Mouse (Mus musculus) forebrain, embryonic 14.5 days (tissue): ENCODE measurements around the gene Stub1. TPM values are rescaled to one million over a fixed set of nuclear protein-coding genes. Genes with fewer than 3 reads are reported as not detected.

Source experiments
- ATAC-seq: fragments of 200-750 bp; cut with Nextera tagmentation; 2 replicates; pipeline ENCODE4 v1.8.0; 2017; ENCODE audit warnings: mild to moderate bottlenecking, moderate library complexity
- DNase-seq: peaks from one replicate; pipeline ENCODE4 v3.0.0-alpha.2; 2015; ENCODE audit warnings: low spot score
- H3K27ac ChIP-seq: fragments of 300-500 bp; sonication (generic); 2 replicates; pipeline ENCODE4 v1.5.1; 2014; ENCODE audit warnings: low read depth, mild to moderate bottlenecking, control low read depth, low read length, moderate library complexity
- H3K27me3 ChIP-seq: fragments of 300-500 bp; sonication (generic); replicated peaks from 2 replicates; pipeline ENCODE4 v1.6.1; 2014; ENCODE audit warnings: low read length, control low read depth, mixed read lengths; ENCODE audit not compliant: control insufficient read depth, insufficient read depth
- H3K36me3 ChIP-seq: fragments of 300-500 bp; sonication (generic); 2 replicates; pipeline ENCODE4 v1.6.1; 2014; ENCODE audit warnings: low read length, control low read depth; ENCODE audit not compliant: control insufficient read depth, insufficient read depth
- H3K4me1 ChIP-seq: fragments of 300-500 bp; sonication (generic); 2 replicates; pipeline ENCODE4 v1.6.1; 2014; ENCODE audit warnings: antibody characterized with exemption, low read length, control low read depth; ENCODE audit not compliant: control insufficient read depth, insufficient read depth
- H3K4me2 ChIP-seq: fragments of 300-500 bp; sonication (generic); 2 replicates; pipeline ENCODE4 v1.6.1; 2014; ENCODE audit warnings: mild to moderate bottlenecking, control low read depth, low read length
- H3K4me3 ChIP-seq: fragments of 300-500 bp; sonication (generic); 2 replicates; pipeline ENCODE4 v1.5.1; 2014; ENCODE audit warnings: low read depth, low read length, control low read depth
- H3K9ac ChIP-seq: fragments of 300-500 bp; sonication (generic); 2 replicates; pipeline ENCODE4 v1.6.1; 2014; ENCODE audit warnings: mild to moderate bottlenecking, low read length, control low read depth, moderate library complexity
- H3K9me3 ChIP-seq: fragments of 300-500 bp; sonication (generic); replicated peaks from 2 replicates; pipeline ENCODE4 v1.6.1; 2016; ENCODE audit warnings: low read length, control low read depth, mixed read lengths; ENCODE audit not compliant: control insufficient read depth
- whole genome bisulfite sequencing: fragments of 180-500 bp; shearing (Covaris S2); extraction: QIAGEN DNeasy Blood & Tissue Kit; methylation state at CpG from one replicate; pipeline ENCODE4 v1.1.7; 2014; 5-methylcytosine and 5-hydroxymethylcytosine counted together
- polyA plus RNA-seq: library from polyadenylated mRNA; unstranded; fragments of >200 nt; fragmentation: Nextera tagmentation; extraction: Ambion mirVana; gene quantifications from 2 replicates; pipeline ENCODE4 v1.2.1, GENCODE M21; 2014

Gene Stub1
- polyA plus RNA-seq, 1 experiment from 2014 or later: 315 TPM

DNA sequence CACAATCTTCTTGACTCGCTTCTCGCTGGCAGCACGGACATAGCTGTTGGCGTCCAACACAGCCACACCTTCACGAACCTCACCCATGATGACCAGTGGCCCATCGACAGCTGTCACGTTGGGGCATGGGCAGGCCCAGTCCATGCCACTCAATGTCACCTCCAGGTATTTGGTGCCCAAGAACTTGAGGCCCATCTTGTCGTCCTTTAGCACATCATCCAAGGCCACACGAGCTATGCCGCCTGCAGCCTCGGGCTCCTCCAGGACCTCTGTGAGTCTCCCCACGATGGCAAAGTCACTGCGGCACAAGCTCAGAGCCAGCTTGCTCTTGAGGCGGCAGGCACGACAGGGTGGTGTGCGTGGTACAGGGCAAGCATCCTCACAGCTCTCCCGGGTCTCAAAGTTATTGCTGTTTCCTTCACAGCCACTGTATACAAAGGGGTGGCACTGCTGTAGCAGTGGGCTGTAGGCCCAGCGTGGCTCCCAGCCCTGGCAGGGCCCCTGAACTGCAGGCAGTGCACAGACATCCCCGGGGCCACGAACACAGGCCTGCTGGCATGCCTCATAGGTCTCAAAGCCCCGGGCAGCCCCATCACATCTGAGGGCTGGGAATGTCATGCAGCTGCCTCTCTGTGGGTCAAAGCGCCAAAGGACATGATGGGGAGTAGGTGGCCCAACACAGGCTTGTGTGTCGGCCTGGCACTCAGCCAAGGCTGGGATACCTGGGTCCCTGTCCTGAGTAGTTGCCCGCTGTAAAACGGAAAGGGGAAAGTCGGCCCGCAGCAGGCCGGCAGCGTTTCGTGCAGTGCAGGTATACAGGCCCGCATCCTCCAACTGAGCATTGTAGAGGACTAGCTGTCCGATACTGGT, 44.8 kb upstream of the Stub1 start:
- Histone ChIP-seq H3K4me1 (peaks cover 13% of the 10 kb centered on the region), H3K9ac (no peak overlapping the region), H3K27me3 (no peaks in the 10 kb centered on the region), H3K36me3 (peaks cover 28% of the 10 kb centered on the region), H3K9me3 (no peaks in the 10 kb centered on the region), H3K27ac (no peak overlapping the region), H3K4me2 (no peak overlapping the region), H3K4me3 (no peak overlapping the region)
- WGBS: 92% methylated on average over 32 of the region's 32 CpGs
- no peak for ATAC-seq
- DNase-seq: no peak

DNA sequence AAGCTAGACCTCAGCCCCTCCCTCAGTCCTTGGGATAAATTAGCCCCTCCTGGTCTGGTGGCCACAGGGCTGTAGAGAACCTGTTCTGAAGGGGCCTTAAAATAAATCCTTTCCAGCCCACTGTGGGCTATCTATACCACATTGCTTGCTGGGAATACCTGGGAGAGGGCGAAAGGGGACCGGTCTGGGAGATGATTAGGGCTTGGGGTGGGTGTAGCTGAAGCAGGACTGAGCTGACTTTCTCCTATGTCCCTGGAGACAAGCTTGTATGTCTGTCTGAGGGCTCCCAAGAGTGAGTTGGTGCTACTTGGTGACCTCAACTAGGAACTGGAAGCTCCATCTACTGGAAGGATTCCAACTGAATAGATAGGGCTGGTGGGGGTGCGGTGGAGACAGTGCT, 43.8 kb upstream of the Stub1 start:
- ATAC-seq (no peak), DNase-seq (no peak)
- Histone ChIP-seq H3K27me3 (no peaks in the 10 kb centered on the region), H3K4me2 (no peak overlapping the region), H3K9me3 (no peaks in the 10 kb centered on the region), H3K4me3 (no peak overlapping the region), H3K36me3 (peaks cover 18% of the 10 kb centered on the region), H3K27ac (no peak overlapping the region), H3K9ac (no peak overlapping the region), H3K4me1 (peaks cover 13% of the 10 kb centered on the region)
- 99% methylated on average over 3 of the region's 3 CpGs for WGBS

DNA sequence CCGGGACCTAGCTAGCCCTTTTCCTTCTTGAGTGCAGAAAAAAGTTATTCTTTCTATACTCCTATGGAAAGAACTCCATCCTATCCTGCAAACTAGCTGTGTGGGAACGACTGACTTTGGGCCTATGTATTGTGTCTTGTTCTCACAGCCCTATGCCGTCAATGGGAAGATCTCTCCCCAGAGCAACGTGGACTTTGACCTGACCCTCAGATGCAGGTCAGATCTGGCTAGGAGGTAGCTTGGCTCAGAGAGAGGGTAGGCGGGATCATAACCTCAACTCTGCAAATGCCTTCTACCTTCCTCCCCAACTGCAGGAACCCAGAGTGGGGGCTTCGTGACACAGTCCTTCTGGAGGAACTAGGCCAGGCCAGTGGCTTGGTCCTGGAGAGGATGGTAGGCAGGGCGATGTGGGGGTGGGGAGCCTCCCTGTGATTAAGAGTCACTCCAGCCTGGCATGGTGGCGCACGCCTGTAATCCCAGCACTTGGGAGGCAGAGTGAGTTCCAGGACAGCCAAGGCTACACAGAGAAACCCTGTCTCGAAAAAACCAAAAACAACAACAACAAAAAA, 43.2 kb upstream of the Stub1 start:
- no peaks in the 10 kb centered on the region for H3K9me3 ChIP-seq
- H3K27me3 ChIP-seq: no peaks in the 10 kb centered on the region
- H3K4me2 ChIP-seq: peak overlapping the region; percentile 88
- 69% methylated on average over 10 of the region's 10 CpGs for WGBS
- H3K9ac ChIP-seq: peak overlapping the region; percentile 80
- H3K27ac ChIP-seq: no peak overlapping the region
- peaks cover 17% of the 10 kb centered on the region for H3K36me3 ChIP-seq
- peaks cover 13% of the 10 kb centered on the region for H3K4me1 ChIP-seq
- DNase-seq (no peak), ATAC-seq (no peak)
- peak overlapping the region; percentile 77 for H3K4me3 ChIP-seq

DNA sequence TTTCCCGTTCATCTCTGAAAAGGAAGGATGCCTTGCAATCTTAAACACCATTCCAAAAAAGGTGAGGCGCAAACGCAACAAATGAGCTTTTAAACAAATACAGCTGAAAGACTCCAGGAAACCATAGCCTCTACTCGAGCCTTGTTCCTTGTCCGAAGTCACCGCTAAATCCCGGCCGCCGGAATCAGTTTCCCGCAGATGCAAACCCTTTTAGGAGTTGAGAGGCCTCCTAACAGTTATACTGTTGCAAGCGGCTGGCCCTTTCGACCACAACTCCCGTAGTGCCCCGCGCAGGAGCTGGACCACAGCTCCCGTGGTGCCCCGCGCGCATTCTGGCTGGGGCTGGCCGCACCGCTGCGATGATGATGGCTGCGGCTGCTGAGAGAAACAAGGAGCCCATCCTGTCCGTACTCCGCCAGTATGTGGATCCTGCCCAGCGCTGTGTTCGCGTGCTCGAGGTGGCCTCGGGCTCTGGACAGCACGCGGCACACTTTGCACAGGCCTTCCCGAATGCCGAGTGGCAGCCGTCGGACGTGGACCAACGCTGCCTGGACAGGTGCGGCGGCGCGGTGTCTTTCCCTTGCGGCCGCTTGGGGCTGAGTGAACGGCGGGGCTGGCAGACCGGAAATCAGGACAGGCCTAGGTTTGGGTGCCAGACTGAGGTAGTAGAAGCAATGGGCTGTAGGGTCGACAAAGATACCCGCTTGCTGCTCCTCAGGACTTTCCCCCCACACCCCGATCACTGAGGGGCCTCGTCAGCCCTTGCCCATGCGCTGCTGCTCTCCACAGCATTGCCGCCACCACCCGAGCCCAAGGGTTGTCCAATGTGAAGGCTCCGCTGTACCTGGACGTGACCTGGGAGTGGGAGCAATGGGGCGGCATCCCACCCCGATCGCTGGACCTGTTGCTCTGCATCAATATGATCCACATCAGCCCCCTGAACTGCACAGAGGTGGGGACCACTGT, 42.2 kb upstream of the Stub1 start:
- peak overlapping the region; percentile 88 for H3K4me2 ChIP-seq
- H3K4me1 ChIP-seq: peaks cover 13% of the 10 kb centered on the region
- DNase-seq (peak; percentile 93), ATAC-seq (peak; percentile 96)
- peak overlapping the region; percentile 94 for H3K27ac ChIP-seq
- under 1% methylated on average over 59 of the region's 59 CpGs for WGBS
- H3K27me3 ChIP-seq: no peaks in the 10 kb centered on the region
- H3K4me3 ChIP-seq: peak overlapping the region; percentile 77
- peak overlapping the region; percentile 80 for H3K9ac ChIP-seq
- H3K36me3 ChIP-seq: peaks cover 17% of the 10 kb centered on the region
- H3K9me3 ChIP-seq: no peaks in the 10 kb centered on the region

DNA sequence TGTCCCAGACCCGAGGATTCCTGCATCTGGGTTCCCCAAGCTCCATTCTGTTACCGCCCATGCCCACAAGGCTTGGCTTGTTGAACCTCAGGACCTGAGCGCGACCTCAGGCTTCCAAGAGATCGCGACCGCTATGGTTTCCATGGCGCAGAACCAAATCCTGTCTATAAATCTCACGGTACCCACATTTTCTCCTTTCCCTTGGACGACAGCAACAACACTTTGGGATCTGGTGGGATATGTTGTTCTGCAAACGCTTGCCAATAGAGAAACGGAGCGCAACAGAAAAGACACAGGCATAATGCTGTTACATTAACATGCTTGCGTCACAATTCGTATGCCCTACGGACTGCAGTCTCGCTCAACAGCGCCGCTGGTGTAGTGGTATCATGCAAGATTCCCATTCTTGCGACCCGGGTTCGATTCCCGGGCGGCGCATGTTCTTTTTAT, 41.5 kb upstream of the Stub1 start, which contains the start of gene Mettl26:
Gene Mettl26, plus strand, starts transcription at position 354 of the 450 bp plus-strand sequence.
- Histone ChIP-seq H3K4me1 (peaks cover 13% of the 10 kb centered on the region), H3K27ac (peak within 1 kb of the TSS; percentile 94), H3K36me3 (peaks cover 17% of the 10 kb centered on the region), H3K9me3 (no peaks in the 10 kb centered on the region), H3K4me3 (peak within 1 kb of the TSS; percentile 77), H3K27me3 (no peaks in the 10 kb centered on the region), H3K4me2 (peak within 1 kb of the TSS; percentile 88), H3K9ac (peak within 1 kb of the TSS; percentile 80)
- peak; percentile 97 for DNase-seq
- WGBS: under 1% methylated on average over 25 of the region's 25 CpGs
- ATAC-seq: peak; percentile 81

DNA sequence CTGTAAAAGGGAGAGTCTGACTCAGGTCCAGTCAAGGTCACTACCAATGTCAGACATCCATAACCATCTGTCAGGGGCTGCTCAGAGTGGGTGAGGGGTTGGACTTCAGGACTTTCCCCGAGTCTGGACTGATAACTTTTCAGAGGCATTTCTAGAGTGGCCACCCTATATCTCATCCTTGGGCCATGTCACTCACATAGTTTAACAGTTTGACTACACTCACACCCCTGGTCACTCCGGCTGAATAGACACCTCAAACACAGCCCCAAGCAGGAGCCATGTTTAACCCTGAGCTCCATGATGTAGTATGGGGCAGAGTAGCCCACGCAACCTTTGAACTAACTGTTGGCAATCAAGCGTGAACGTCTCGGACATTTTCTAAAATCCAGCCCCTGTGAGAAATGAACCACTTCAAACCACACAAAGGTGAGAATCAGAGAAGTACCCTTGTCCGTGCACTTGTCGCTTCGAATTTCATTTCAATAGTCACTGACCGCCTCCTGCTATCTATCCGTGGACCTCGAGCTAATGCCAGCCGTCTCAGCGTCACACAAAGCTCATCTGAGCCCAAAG, 41.0 kb upstream of the Stub1 start:
- no peak for ATAC-seq
- WGBS: 6% methylated on average over 14 of the region's 14 CpGs

DNA sequence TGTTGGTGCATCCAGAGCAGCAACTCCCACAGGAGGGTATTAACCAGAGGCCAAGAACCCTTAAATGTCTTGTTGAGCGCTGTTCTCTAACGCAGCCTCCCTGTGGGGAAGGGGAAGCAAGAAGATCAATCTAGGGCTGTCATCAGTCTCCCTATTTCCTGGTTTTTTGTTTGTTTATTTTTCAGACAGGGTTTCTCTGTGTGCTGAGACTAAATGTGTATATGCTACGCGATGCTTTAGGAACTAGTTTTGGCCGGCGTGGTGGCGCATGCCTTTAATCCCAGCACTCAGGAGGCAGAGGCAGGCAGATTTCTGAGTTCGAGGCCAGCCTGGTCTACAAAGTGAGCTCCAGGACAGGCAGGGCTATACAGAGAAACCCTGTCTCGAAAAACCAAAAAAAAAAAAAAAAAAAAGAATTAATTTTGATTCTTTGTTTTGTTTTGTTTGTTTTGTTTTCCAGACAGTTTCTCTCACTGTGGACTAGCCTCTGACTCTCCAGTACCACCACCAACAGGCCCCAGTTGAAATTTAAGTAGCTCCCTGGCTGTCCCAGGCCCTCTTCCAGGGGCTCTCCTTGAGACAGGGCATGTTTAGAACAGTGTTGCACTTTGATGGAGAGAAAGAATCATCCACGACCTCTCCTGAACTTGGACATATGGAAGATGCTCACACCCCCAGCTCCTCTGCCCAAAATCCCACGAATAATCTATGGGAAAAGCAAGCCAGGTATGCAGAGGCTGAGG, 40.4 kb upstream of the Stub1 start:
- no peaks in the 10 kb centered on the region for H3K27me3 ChIP-seq
- no peak overlapping the region for H3K27ac ChIP-seq
- peak overlapping the region; percentile 88 for H3K4me2 ChIP-seq
- no peaks in the 10 kb centered on the region for H3K9me3 ChIP-seq
- WGBS: 86% methylated on average over 11 of the region's 11 CpGs
- peaks cover 13% of the 10 kb centered on the region for H3K4me1 ChIP-seq
- peaks cover 9% of the 10 kb centered on the region for H3K36me3 ChIP-seq
- peak overlapping the region; percentile 77 for H3K4me3 ChIP-seq
- ATAC-seq (no peak), DNase-seq (no peak)
- H3K9ac ChIP-seq: no peak overlapping the region

More for the DNA sequence above, 41.0 kb upstream of the Stub1 start:
- Histone ChIP-seq H3K27me3 (no peaks in the 10 kb centered on the region), H3K4me1 (peaks cover 13% of the 10 kb centered on the region), H3K27ac (peak overlapping the region; percentile 94), H3K4me3 (peak overlapping the region; percentile 77), H3K36me3 (peaks cover 15% of the 10 kb centered on the region), H3K9ac (peak overlapping the region; percentile 80), H3K9me3 (no peaks in the 10 kb centered on the region), H3K4me2 (peak overlapping the region; percentile 88)
- no peak for DNase-seq

DNA sequence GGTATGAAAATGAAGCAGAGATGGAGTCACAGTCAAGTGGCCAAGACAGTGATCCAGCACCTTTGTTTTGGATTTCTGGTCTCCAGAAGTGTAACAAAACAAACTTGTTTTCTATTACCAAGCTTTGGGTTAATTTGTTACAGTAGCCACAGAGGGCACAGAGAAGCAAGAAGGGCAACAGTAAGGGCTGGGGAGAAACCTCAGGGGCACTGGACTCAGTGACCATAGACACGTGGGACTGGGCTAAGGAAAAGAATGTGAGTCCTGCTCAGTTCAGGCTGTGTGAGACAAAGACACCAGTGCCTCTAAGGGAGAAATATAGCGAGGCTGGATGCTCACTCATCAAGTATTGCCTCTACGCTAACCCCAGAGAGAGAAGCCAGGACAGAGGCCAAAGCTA, 39.5 kb upstream of the Stub1 start:
- no peaks in the 10 kb centered on the region for H3K9me3 ChIP-seq
- H3K4me3 ChIP-seq: no peak overlapping the region
- no peak overlapping the region for H3K27ac ChIP-seq
- no peaks in the 10 kb centered on the region for H3K27me3 ChIP-seq
- no peak overlapping the region for H3K4me2 ChIP-seq
- ATAC-seq: no peak
- WGBS: 86% methylated on average over 3 of the region's 3 CpGs
- no peak overlapping the region for H3K9ac ChIP-seq
- DNase-seq: no peak
- peaks cover 16% of the 10 kb centered on the region for H3K4me1 ChIP-seq
- H3K36me3 ChIP-seq: no peaks in the 10 kb centered on the region; the same call in 1 of the 2 replicates
